Mouse (Mus musculus) heart, adult 2 months (tissue): Measurements from ENCODE around the gene Sipa1l1. TPM values are rescaled to one million over a fixed set of nuclear protein-coding genes. Genes with fewer than 3 reads are reported as not detected.

ENCODE experiments used
- DNase-seq, 2 experiments: peaks; one replicate each; pipeline ENCODE4 v3.0.0; 2021
- H3K27ac ChIP-seq: fragments of 200-600 bp; 2 replicates; pipeline ENCODE4 v1.8.1; 2022
- H3K27me3 ChIP-seq: fragments of 200-500 bp; 2 replicates; pipeline ENCODE4 v1.6.1; 2012; ENCODE audit warnings: mild to moderate bottlenecking, low read length, inconsistent platforms, mixed read lengths; ENCODE audit not compliant: control insufficient read depth, insufficient read depth
- H3K36me3 ChIP-seq: fragments of 200-500 bp; 2 replicates; pipeline ENCODE4 v1.6.1; 2012; ENCODE audit warnings: low read length, inconsistent platforms; ENCODE audit not compliant: control insufficient read depth, insufficient read depth
- H3K4me1 ChIP-seq: fragments of 200-500 bp; 2 replicates; pipeline ENCODE4 v1.6.1; 2011; ENCODE audit warnings: low read length; ENCODE audit not compliant: control insufficient read depth, insufficient read depth
- H3K4me3 ChIP-seq: fragments of 200-600 bp; 2 replicates; pipeline ENCODE4 v1.8.1; 2022
- H3K79me2 ChIP-seq: fragments of 200-500 bp; replicated peaks from 2 replicates; pipeline ENCODE4 v1.6.1; 2012; ENCODE audit warnings: mild to moderate bottlenecking, inconsistent platforms, low read length, moderate library complexity, mixed read lengths; ENCODE audit not compliant: control insufficient read depth, insufficient read depth
- H3K9ac ChIP-seq: fragments of 200-500 bp; 2 replicates; pipeline ENCODE4 v1.6.1; 2012; ENCODE audit warnings: low read depth, mild to moderate bottlenecking, control low read depth, inconsistent platforms, low read length, mixed read lengths
- CTCF ChIP-seq: fragments of 200-600 bp; IDR thresholded peaks from 2 replicates; pipeline ENCODE4 v1.8.1; 2022; ENCODE audit warnings: antibody characterized with exemption, mild to moderate bottlenecking, moderate library complexity
- EP300 ChIP-seq: fragments of 200-500 bp; IDR thresholded peaks from 2 replicates; pipeline ENCODE4 v1.6.1; 2011; ENCODE audit warnings: low read depth, low read length, control low read depth; ENCODE audit not compliant: insufficient read depth
- POLR2A ChIP-seq: fragments of 200-500 bp; IDR thresholded peaks from 2 replicates; pipeline ENCODE4 v1.6.1; 2011; ENCODE audit warnings: mild to moderate bottlenecking, low read depth, low read length, control low read depth; ENCODE audit not compliant: insufficient read depth
- WGBS: fragments of 180-500 bp; shearing (Covaris S2); methylation state at CpG from one replicate; pipeline ENCODE4 v1.1.7; 2018; 5-methylcytosine and 5-hydroxymethylcytosine counted together
- intact Hi-C: fragments of 180-260 bp; cut with DNase I; formaldehyde crosslinking; loops from one replicate; pipeline ENCODE4 v1.15.1; 2025
- polyA plus RNA-seq: library from polyadenylated mRNA; depleted of rRNA; stranded (reverse); fragments of >200 nt; gene quantifications from 2 replicates; pipeline ENCODE4 v1.2.3, GENCODE M21; 2012
- total RNA-seq, 2 experiments: library from RNA; stranded (reverse); gene quantifications; 2 replicates each; pipeline ENCODE4 v1.2.3; 2021

Sipa1l1 gene
- total and polyA plus RNA-seq, 3 experiments = 6.9 to 9.1 (median 8.4) TPM

GRCm38 (mm10) chr12:82399971-82400720 is 231.0 kb downstream of the Sipa1l1 start:
- no peak for TF ChIP-seq CTCF
- TF ChIP-seq POLR2A = no peak
- TF ChIP-seq EP300 = no peak
- Histone ChIP-seq H3K27ac (no peak overlapping the region), H3K27me3 (no peaks in the 10 kb centered on the region), H3K79me2 (no peaks in the 10 kb centered on the region), H3K4me3 (no peak overlapping the region), H3K4me1 (no peaks in the 10 kb centered on the region), H3K36me3 (no peaks in the 10 kb centered on the region), H3K9ac (no peak overlapping the region)
- intact Hi-C loops = no loop called here
- no peak for DNase-seq
- 91% methylated on average over 6 of the region's 6 CpGs for WGBS

GRCm38 (mm10) chr12:82400783-82401182 is 231.7 kb downstream of the Sipa1l1 start:
- Histone ChIP-seq H3K79me2 (no peaks in the 10 kb centered on the region), H3K4me3 (no peak overlapping the region), H3K36me3 (no peaks in the 10 kb centered on the region), H3K4me1 (no peaks in the 10 kb centered on the region), H3K27ac (no peak overlapping the region), H3K27me3 (no peaks in the 10 kb centered on the region), H3K9ac (no peak overlapping the region)
- 73% methylated on average over 7 of the region's 7 CpGs for WGBS
- TF ChIP-seq CTCF (no peak), POLR2A (no peak), EP300 (no peak)
- intact Hi-C loops = no loop called here
- no peak for DNase-seq

GRCm38 (mm10) chr12:82401440-82401839 is 232.3 kb downstream of the Sipa1l1 start:
- Histone ChIP-seq H3K36me3 (no peaks in the 10 kb centered on the region), H3K27me3 (no peaks in the 10 kb centered on the region), H3K27ac (no peak overlapping the region), H3K9ac (no peak overlapping the region), H3K79me2 (no peaks in the 10 kb centered on the region), H3K4me1 (no peaks in the 10 kb centered on the region), H3K4me3 (no peak overlapping the region)
- intact Hi-C loops = no loop called here
- TF ChIP-seq EP300 = no peak
- no peak for TF ChIP-seq POLR2A
- no peak for TF ChIP-seq CTCF
- WGBS = 71% methylated on average over 4 of the region's 4 CpGs
- no peak for DNase-seq

GRCm38 (mm10) chr12:82402635-82403034 is 233.5 kb downstream of the Sipa1l1 start:
- Histone ChIP-seq H3K9ac (no peak overlapping the region), H3K27me3 (no peaks in the 10 kb centered on the region), H3K4me1 (peaks cover 5% of the 10 kb centered on the region), H3K4me3 (no peak overlapping the region), H3K79me2 (no peaks in the 10 kb centered on the region; the same call in 1 of the 2 replicates), H3K36me3 (no peaks in the 10 kb centered on the region), H3K27ac (no peak overlapping the region)
- DNase-seq = no peak
- 85% methylated on average over 9 of the region's 9 CpGs for WGBS
- TF ChIP-seq CTCF (no peak), POLR2A (no peak), EP300 (no peak)
- intact Hi-C loops = no loop called here

GRCm38 (mm10) chr12:82407531-82408255 is 238.6 kb downstream of the Sipa1l1 start:
- Histone ChIP-seq H3K9ac (no peak overlapping the region), H3K79me2 (no peaks in the 10 kb centered on the region; the same call in 1 of the 2 replicates), H3K4me3 (no peak overlapping the region), H3K4me1 (peaks cover 10% of the 10 kb centered on the region), H3K27me3 (no peaks in the 10 kb centered on the region), H3K27ac (no peak overlapping the region), H3K36me3 (peaks cover under 1% of the 10 kb centered on the region; the same call in 1 of the 2 replicates)
- intact Hi-C loops = no loop called here
- 63% methylated on average over 5 of the region's 5 CpGs for WGBS
- DNase-seq = no peak
- TF ChIP-seq POLR2A (no peak), CTCF (no peak), EP300 (no peak)

- intact Hi-C loops = no loop called here
- Histone ChIP-seq H3K4me1 (peaks cover 12% of the 10 kb centered on the region), H3K9ac (no peak overlapping the region), H3K27ac (no peak overlapping the region), H3K36me3 (peaks cover 2% of the 10 kb centered on the region; the same call in 1 of the 2 replicates), H3K4me3 (no peak overlapping the region), H3K27me3 (no peaks in the 10 kb centered on the region), H3K79me2 (no peaks in the 10 kb centered on the region; the same call in 1 of the 2 replicates)
- 57% methylated on average over 6 of the region's 6 CpGs for WGBS
- TF ChIP-seq POLR2A (no peak), EP300 (0 out of 2 replicates have a peak, but pooled peaks have one; percentile 6), CTCF (no peak)
- peak; percentile 68 to 84 for DNase-seq
Observed at GRCm38 (mm10) chr12:82408486-82408885, 239.4 kb downstream of the Sipa1l1 start.
